Mouse (Mus musculus): ENCODE measurements around the gene Efnb2.

The Efnb2 gene

DNA sequence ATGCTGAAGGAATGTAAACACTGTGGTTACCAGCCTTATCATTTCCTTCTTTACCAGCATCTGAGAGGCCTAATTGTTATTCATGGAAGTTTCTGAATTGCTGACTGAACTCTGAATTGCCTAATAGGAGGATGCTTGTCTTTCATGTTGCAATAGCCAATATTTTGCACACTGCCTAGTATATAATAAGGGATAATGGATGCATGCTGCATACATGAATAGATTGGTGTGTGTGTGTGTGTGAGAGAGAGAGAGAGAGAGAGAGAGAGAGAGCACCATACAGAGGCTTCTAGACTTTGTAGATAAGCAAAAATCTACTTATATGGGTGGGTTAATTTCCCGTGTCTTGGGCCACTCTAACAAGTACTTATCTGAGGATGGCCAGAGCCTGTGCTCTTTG lies 47.2 kb downstream of the Efnb2 start:
- no peak for DNase-seq (ENCODE audit: low spot score in 2 of 2)

DNA sequence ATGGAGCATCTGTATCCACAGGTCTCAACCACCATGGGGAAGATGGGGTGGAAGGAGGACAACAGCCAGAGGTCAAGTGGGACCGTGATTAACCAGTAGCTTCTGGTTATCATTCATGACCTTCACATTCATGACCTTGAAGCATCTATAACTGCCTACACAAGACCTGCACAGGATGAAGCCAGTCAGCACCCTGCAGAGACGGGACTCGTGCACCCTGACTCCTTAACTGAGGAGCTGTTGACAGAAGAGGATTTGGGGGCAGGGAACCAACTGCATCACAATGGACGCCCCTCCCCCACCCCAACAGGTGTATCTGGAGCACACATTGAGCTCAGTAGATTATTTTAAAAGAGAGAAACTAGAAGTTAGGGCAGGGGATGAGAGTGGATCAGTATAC lies 49.1 kb downstream of the Efnb2 start:
- no peak for DNase-seq (ENCODE audit: low spot score in 2 of 2)

DNA sequence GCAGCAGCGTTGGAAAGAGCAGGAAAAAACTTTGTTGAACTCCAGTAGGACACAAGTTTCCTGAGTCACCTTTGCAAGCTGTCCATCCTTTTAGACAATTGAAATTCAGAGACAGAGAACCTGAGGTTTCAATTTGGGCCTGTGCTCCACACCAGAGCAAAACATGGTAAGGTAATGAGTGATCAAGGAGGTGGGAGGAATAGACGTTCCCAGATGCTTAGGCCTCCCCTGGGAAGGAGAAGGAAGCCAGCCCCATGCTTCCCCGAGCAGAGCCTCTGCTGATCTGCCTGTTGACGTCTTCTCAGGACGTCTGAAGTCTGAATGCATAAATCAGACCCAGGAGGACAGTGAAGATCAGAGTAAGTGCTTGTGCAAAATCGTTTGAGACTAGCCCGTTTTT lies 51.3 kb downstream of the Efnb2 start:
- no peak for DNase-seq (ENCODE audit: low spot score in 2 of 2)

DNA sequence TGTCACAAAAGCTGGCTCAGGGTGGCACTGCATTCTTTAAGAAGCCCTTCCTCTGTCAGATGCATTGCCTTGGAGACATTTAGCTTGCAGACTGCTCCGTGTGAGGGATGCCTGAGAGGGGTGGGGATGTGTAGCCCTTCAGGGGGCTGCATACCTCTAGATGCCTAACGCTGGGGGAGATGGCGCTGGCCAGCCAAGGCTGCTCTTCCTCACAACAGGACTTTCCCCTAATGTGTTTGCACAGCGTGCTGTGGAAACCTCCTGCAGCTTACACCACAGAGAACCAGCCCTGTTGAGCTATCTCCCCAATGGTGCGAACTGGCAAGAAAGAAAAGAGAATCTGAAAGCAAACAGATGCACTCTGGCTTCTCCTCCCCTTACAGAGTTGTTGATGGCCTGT lies 51.9 kb downstream of the Efnb2 start:
- no peak for DNase-seq (ENCODE audit: low spot score in 2 of 2)

DNA sequence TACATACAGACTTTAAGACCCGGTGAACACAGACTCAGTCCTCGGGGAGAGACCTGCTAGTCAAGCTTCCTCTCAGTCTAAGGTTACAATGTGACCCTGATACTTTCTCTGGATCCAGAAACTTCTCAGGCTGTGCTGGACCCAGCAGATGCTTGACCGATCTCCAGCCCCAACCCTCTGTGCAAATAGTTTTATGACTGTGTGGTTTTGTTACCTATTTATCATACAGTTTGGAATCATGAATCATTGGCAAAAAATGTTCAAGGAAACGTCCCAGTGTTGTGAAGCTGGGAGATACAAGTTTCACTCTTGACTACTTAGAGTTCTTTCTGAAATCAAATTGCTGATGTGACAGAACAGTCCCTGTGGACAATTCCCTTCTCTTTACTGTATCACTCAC lies 55.4 kb downstream of the Efnb2 start:
- DNase-seq (ENCODE audit: low spot score in 2 of 2), result peak in 1 of 2 experiments; percentile 28

DNA sequence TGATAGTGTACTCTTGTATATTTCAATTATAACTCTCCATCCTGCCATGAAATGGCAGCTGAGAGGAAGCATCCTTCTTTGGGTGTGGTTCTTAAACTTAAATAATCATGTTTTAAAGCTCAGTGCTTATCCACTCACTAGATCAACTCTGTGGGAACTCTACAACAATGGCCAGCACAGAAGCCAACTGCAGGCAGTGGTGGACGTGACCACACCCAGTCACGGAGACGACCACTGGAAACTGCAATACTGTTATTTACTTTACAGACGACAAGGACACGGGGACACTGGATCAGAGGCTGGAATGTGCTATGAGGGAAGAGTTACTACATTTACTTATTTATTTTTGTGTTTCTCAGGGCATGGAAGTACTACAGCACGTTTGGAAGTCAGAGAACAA lies 57.2 kb downstream of the Efnb2 start:
- DNase-seq (ENCODE audit: low spot score in 2 of 2), result no peak

DNA sequence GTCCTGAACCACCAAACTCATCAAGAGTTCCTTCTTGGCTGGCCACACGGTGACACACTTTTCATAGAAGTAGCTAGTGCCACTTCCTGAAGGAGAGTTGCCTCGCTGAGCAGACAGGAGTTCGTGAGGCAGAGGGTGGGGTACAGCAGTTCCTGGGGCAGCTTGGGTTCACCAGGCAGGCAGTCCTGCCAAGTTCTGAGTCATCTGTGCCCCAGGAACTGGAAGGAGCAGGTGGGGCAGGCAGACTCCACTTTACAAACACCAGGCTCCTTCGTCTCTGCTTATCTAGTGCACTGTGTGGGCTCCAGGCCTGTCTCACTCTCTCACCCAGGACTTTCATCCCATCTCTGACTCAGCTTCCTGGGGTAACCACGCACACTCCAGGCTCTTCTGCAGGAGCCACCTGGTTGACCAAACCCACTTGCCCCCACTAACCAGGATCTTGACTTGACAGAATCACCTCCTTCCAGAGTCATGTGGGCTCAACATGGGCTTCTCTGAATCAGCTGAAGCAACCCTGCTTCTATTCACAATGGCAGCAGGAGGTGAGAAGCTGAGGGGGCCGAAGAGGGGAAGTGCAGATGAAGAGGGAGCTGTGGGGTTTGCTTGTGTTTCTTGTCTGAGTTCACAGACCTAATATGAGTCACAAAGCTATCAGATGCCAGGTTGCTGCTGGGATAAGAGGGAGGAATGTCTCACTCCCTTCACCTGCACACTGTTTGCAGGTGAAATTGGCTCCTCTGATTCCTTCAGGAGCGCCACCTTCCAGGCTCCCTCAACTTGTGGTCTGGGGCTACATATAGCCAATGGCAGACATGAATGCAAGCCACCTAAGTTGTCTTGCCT lies 58.2 kb downstream of the Efnb2 start:
- peak; percentile 51 to 81 for DNase-seq (ENCODE audit: low spot score in 2 of 2)

DNA sequence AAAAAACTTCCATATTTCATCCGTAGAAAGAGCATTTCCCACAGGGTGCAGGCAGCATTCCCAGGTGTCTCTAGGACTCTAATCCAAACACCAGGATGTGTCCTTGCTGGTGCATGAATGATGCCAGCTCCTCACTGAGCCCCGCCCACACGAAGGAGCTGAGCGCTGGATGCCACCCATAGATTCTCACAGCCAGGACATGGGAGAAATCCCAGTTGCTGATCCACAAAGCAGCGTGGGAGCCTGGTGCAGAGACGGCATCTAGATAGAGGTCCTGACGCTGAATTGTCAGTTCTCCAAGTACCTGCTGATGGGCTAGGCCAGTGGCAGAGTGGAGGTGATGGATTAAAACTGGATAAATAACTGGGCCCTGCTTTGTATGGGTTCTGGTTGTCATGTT lies 61.1 kb downstream of the Efnb2 start:
- DNase-seq (ENCODE audit: low spot score in 2 of 2), result no peak

DNA sequence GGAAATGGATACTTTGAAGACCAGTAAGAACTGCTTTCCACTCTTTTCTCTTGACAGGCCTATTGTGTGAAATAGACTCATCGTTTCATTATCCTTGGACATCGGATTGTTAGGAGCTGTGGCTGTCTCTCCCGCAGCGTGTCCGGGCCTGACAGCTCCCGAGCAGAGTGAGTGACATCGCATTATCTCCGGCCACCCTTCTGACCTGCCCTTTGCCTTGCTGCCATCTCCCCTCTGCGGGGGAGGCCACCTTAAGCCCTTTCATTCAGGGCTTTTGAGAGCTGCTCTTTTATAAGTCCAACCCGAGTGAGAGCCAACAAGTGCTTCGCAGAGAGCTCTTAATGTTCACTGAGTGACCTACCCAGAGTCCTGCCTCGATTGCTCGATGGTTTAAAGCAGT lies 63.6 kb downstream of the Efnb2 start:
- DNase-seq (ENCODE audit: low spot score in 2 of 2), result no peak

DNA sequence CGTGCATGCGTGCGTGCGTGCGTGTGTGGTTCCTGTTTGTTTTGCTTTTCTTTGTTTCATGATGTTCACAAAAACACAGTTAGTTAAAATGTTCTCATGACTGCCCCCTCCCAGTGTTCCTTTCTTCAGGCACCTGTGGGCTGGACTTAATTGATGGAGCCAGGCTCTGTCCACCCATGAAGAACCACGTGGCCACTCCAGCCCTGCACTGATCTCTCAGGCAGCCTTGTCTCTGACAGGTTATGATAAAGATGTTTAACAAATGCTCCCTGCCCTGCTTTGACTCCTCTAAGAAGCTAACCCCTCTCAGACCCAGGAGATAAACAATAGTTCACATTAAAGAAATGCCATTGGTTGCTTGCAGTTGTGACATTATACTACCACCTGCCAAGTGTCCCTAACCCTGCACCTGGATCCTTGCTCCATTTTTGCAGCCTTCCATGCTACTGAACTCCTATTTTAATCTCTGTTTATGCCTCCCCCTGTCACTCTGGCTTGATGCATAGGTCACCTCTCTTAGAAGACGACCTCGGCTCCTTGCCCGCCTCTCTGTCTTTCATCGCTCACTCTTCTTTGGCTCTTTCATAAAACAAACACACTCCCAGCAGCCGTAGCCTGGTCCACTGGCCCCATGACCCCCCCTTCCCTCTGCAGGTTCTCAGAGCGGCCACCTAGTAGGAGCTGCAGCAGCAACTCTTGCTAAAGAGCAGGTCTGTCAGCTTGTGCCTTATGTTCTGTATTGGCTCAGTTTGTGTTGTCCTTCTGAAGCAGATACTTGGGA lies 65.0 kb downstream of the Efnb2 start:
- DNase-seq (ENCODE audit: low spot score in 2 of 2), result no peak

DNA sequence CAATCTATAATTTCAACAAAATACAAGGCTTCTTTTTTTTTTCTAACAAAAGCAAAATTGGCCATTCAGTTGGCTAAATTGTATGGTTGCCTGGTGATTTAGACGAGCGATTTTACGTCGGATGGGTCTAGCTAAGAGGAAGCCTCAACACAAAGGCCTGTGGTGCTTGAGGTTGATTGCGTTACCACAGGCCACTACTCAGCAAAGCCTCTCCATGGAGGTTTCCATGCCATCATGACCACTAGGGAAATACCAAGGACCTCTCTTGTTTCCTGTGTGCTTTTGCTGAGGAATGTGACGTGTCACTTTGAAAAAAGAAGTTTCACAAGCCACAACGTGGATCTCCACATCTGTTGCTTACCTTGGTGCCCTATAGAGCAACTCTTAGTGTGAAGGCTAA lies 67.2 kb downstream of the Efnb2 start:
- no peak for DNase-seq (ENCODE audit: low spot score in 2 of 2)

DNA sequence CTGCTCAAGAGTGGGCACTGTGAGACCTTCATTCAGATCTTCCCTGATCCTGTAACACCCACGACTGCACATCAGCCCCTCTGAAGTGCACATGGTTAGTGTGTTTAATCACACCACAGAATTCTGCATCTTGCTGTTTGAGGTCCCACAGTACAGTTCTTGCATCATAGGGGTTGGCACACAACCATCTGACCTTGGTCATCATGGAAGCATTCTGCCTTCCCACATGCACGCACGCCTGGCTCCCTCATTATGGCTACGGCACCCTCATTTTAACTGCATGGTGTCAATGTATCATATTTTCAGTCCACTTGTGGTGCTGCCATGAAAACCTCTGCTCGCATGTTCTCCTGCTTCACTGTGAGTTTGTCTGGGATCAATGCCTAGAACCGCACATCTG lies 67.7 kb downstream of the Efnb2 start:
- no peak for DNase-seq (ENCODE audit: low spot score in 2 of 2)

DNA sequence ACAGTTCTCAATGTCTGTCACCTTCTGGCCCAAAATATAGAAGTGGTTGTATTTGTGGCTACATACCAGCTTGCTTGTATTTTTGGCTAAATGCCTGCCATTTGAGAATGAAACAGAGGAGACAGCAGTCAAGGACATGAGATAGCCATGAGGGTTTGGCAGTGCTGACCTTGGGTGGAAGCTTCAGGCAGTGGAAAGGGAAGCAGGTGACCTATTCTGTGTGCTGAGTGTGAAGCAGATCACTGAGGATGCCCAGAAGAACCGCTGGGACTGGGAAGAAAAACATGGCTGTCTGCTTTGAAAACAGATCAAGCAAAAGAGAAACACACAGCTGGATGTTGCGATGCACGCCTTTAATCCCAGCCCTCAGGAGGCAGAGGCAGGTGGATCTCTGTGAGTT lies 68.7 kb downstream of the Efnb2 start:
- no peak for DNase-seq (ENCODE audit: low spot score in 2 of 2)

DNA sequence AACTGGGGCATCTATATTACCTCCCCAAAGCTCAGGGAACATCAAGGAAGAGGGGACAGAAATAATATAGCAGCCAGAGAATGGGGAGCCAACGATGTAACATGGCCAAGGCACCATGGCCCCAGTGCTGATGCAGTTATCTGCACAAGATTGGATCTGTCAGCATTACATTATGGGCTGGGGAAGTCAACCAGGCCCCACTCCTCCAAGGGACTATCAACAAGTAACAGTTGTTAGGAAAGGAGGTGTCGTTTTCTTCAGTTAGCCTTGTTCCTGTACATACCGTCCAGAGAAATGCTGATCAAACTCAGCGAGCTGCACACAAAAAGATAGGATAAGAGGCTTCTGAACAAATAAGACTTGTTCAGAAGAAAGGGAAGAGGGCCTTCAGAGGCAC lies 77.1 kb downstream of the Efnb2 start:
- no peak for DNase-seq (ENCODE audit: low spot score in 2 of 2)

DNA sequence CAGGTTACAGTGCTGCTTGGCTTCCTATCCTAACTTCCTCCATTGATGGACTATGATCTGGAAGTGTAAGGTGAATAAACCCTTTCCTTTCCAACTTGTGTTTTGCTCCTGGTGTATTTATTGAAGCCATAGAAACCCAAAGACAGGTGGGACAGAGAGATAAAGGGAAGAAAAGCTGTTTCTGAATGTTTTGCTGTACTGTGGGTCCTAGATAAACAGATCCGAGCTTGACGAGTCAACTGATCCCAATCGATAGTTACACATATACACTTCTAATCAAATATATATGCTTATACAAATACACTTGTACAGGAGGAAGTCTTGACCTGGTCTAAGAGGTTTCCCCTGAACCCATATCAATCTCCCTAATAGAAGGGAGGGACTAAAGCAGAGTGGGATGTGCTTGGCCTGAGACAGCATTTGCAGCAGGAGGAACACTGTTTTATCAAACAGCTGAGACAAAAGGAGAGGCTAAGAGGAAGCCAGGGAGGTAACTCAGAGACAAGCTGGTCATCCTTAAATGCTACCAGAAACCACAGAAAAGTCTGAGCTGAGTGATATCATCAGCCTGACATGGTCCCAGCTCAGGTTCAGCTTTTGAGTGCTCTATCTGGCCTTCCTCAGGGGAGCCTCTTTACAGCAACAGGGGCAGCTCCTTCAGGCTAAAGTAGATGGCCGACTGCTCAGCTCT lies 77.6 kb downstream of the Efnb2 start:
- DNase-seq (ENCODE audit: low spot score in 2 of 2), result no peak

DNA sequence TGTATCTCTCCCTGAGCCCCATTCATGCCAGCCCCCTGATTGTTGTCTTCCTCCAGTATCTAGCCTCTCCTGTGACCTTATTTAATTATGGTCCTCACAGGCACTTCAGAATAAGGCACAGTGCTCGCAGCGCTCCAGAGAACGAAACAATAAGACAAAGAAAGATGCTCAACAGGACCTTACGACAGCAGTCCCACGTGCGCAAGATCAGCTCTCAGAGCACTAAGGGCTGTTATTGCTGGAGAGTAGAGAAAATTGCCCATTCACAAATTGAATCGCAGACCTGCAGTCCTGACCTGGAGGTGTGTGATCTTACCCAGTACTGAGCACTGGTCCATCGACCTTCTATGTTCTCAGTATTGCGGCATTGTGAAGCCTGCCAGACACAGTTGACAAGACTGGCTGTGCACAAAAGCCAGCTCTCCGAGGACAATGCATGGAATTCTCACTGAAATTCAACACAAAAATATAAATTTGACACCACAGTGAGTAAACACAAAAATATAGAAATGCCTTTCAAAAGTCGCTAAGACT lies 83.2 kb downstream of the Efnb2 start:
- no peak for DNase-seq (ENCODE audit: low spot score in 2 of 2)

DNA sequence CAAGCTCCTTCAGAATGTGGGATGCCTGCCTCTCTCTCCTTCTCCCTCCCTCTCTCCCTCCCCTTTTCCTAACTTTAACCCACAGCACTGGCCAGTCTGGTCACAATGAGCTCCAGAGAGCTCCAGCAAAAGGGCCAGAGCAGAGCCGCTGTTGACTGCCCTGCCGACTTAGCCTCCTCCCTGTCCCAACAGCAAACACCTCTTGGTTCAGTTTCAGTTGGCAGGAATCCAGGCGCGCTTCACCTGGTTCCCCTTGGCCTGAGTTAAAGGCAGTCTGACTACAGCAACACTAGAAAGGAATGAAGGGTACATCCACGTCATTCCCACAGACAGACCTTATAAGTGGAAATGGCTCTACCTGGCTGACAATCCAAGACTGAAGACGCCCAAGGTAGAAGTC lies 84.2 kb downstream of the Efnb2 start:
- DNase-seq (ENCODE audit: low spot score in 2 of 2), result peak in 1 of 2 experiments; percentile 8

DNA sequence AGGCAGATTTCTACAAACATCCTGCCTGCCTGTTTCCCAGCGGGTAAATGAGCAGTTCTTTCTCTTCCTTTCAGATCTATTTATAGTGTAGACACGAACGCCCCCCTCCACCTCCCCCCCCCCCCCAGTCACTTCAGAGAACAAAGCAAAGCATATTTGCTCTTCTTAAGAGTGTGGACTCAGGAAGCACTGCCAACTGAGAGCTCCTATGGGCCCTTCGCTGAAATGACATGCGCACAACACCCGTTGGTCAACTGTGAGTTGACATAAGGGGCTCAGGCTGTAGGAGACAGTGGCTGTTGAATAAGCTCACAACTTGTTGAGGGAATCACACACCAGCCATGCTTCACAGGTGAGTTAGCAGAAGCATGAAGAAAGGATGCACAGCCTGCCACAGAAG lies 84.8 kb downstream of the Efnb2 start:
- no peak for DNase-seq (ENCODE audit: low spot score in 2 of 2)

DNA sequence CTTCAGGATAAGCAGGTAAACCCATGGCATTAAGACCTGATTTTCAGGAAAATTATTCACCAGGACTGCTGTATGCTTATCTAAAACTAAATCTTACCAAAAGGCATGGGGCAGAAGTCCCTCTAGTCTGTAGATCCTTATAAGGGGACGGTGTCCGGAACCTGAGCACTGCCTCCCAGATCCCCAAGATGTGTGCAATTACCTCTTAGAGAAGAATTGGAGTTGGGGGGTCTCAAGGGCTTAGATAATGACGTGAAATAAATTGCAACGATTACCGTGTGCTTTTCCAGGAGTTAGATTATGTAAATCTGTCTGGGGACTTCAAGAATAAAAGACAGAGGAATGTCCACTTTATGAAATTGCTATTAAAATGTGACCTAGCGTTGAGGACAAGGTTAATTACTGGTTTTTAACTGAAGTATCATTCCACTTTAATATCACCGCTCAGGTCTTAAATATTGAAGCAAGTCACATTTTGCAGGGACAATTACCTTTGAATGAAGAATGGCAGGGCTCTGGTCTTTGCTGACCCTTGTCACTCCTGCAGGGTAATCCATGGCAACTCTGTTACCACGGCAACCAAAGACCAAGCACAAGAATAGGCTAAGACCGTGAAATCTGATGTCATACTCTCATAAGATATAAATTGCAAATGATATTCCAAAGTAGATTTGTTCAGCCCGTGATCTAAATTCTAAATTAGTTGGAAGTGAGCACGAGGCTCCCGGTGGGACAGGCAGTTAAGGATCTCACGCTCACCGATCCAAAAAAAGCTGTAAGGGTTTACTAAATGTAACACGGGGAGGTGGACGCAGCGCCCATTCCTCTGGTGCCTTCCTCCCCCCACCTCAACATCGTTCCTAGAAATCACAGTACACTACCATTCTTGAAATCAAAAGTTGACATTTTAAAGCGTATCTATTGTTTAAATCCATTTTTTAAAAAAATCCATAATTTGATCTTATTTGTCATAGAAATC lies 86.2 kb downstream of the Efnb2 start:
- DNase-seq (ENCODE audit: low spot score in 2 of 2), result no peak

DNA sequence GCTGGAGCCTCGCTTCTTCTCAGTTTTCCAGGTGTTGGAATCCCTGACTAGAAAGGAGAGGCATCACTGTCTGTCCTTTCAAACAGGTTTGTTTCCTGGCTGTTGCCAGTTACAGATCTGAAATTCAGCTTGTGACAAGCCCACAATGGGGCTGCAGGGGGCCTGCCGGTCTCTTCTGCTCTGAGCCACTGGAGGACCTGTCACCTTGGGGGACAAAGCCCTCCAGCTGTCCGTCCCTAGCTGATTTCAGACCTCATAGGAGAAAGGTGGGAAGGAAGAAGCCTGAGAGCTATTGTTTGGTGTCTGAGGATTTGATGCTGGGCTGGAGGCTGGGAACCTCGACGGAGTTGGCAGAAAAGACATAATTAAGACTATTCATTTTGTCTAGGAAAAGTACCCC lies 88.8 kb downstream of the Efnb2 start:
- no peak for DNase-seq (ENCODE audit: low spot score in 2 of 2)

DNA sequence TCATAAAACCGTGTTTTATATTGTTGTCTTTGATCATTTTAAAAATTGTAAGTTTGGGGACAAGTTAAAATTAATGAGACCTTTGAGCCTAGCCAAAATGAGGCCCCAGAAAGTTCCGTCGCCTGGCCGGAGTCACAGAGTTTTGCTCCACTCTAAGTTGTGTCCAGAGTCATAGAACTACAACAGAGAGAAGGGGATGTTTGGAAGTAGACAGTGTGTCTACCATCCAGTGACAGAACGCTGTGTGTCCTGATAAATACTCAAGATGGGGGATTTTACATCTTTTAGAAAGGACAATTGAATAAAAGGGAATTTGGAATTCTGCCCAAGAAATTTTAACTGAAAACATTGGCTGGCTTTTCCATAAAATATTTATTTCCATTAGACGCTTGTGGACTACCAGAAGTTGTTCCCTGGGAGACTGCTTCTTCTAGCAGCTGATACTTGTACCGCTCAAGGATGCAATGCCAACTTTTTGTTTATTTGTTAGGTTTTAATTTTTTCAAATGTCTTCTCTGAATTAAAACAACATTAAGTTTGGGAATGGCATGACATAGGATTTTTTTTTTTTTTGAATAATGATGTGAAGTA lies 89.3 kb downstream of the Efnb2 start:
- DNase-seq (ENCODE audit: low spot score in 2 of 2), result no peak

All from urinary bladder, adult 18-20 months (tissue).